In genomic region chr12:8313773-8314172, GRCm38 (mm10) we compare ENCODE assay signal across 8 mouse cellular contexts. TPM values are rescaled to one million over a fixed set of nuclear protein-coding genes. Genes with fewer than 3 reads are reported as not detected.
DNase-seq lines count a peak whose midpoint lies in the region; ATAC-seq and TF ChIP-seq lines count a peak whose summit lies in the region.

No protein-coding gene starts in this region.

- WGBS in liver, adult 2 months: 22% methylated on average over 12 of the region's 12 CpGs
- 17% methylated on average over 12 of the region's 12 CpGs for WGBS in intestine, embryonic 14.5 days

- no peaks in the 10 kb centered on the region for H3K27me3 ChIP-seq in liver, adult 2 months (ENCODE audit: control insufficient read depth, insufficient read depth, low read length)
- H3K27me3 ChIP-seq in intestine, embryonic 14.5 days (replicated peaks; ENCODE audit: control insufficient read depth, insufficient read depth, low read length): peaks cover 12% of the 10 kb centered on the region

- no peak for TF ChIP-seq CTCF in liver, adult 2 months (IDR thresholded peaks at IDR 0.05; ENCODE audit: low read depth, low read length)
- TF ChIP-seq CTCF in cortical plate, adult 2 months (IDR thresholded peaks at IDR 0.05; ENCODE audit: extremely low read depth, insufficient read depth, low read length): no peak

- peak overlapping the region; percentile 85 for H3K9ac ChIP-seq in liver, adult 2 months (ENCODE audit: low read depth, low read length)
- H3K9ac ChIP-seq in intestine, embryonic 14.5 days (ENCODE audit: low read length): peak overlapping the region; percentile 57

- DNase-seq in liver, adult 2 months (ENCODE audit: extremely low read depth, low read depth, low spot score): no peak
- DNase-seq in liver: no peak
- no peak for DNase-seq in intestine, embryonic 14.5 days (ENCODE audit: low spot score)
- DNase-seq in natural killer cell, adult 2 months (ENCODE audit: low spot score in 2 of 2): peak; percentile 12 to 26
- DNase-seq in right cerebral cortex, postnatal 4 days: no peak
- no peak for DNase-seq in adrenal gland, postnatal 25 days
- DNase-seq in cerebellum, postnatal 25 days: no peak

- TF ChIP-seq POLR2A in liver, adult 2 months (IDR thresholded peaks at IDR 0.05; ENCODE audit: extremely low read depth, insufficient read depth, low read length): no peak
- TF ChIP-seq POLR2A in cortical plate, adult 2 months (IDR thresholded peaks at IDR 0.05; ENCODE audit: extremely low read depth, insufficient read depth, low read length): no peak

- no peak overlapping the region for H3K27ac ChIP-seq in liver, adult 2 months (replicated peaks; ENCODE audit: insufficient read depth, low read depth, low read length)
- H3K27ac ChIP-seq in cortical plate, adult 2 months (ENCODE audit: insufficient read depth, low read length): no peak overlapping the region
- no peak overlapping the region for H3K27ac ChIP-seq in intestine, embryonic 14.5 days (ENCODE audit: low read depth)

- peak overlapping the region; percentile 86 for H3K4me2 ChIP-seq in intestine, embryonic 14.5 days (ENCODE audit: low read length)

- ATAC-seq in intestine, embryonic 14.5 days (replicated peaks; ENCODE audit: low FRiP score, low TSS enrichment, low read depth): peak; percentile 34

- no peaks in the 10 kb centered on the region for H3K36me3 ChIP-seq in liver, adult 2 months (ENCODE audit: control insufficient read depth, insufficient read depth, low read length)
- peaks cover 12% of the 10 kb centered on the region; the same call in 1 of the 2 replicates for H3K36me3 ChIP-seq in intestine, embryonic 14.5 days (ENCODE audit: control insufficient read depth, insufficient read depth, low read length)

- H3K4me3 ChIP-seq in liver, adult 2 months (ENCODE audit: insufficient read depth, low read depth, low read length): peak overlapping the region; percentile 90
- H3K4me3 ChIP-seq in cortical plate, adult 2 months (ENCODE audit: insufficient read depth, low read length): peak overlapping the region; percentile 95
- H3K4me3 ChIP-seq in intestine, embryonic 14.5 days (ENCODE audit: low read depth, low read length): peak overlapping the region; percentile 61

- no peaks in the 10 kb centered on the region for H3K79me2 ChIP-seq in liver, adult 2 months (ENCODE audit: control insufficient read depth, insufficient read depth, low read length)

- peaks cover 2% of the 10 kb centered on the region; the same call in 1 of the 2 replicates for H3K4me1 ChIP-seq in liver, adult 2 months (ENCODE audit: control insufficient read depth, insufficient read depth, low read length)
- peaks cover 6% of the 10 kb centered on the region for H3K4me1 ChIP-seq in cortical plate, adult 2 months (ENCODE audit: control insufficient read depth, insufficient read depth, low read length)
- H3K4me1 ChIP-seq in intestine, embryonic 14.5 days (replicated peaks; ENCODE audit: control insufficient read depth, insufficient read depth, low read length): peaks cover 5% of the 10 kb centered on the region; the same call in 1 of the 2 replicates

- no peaks in the 10 kb centered on the region for H3K9me3 ChIP-seq in intestine, embryonic 14.5 days (ENCODE audit: control insufficient read depth, low read length)

RNA-seq across cellular contexts. Expression of gene Hs1bp3, which starts 0.5 kb away (rescaled TPM):
- total RNA-seq in liver, adult 2 months (2014; rRNA removed): 3.0 and 5.2 TPM in 2 replicates
- polyA plus RNA-seq in liver, adult 2 months (2012; rRNA removed): 13.5 and 16.6 TPM in 2 replicates
- 15.4 and 15.7 TPM in 2 replicates for polyA plus RNA-seq in cortical plate, adult 2 months (2012; rRNA removed)
- 15.4 and 15.7 TPM in 2 replicates for polyA plus RNA-seq in intestine, embryonic 14.5 days (2014; fragmentation: Nextera tagmentation; extraction: Ambion mirVana)
- total RNA-seq in adrenal gland, postnatal 25 days (2021): 13.6 and 22.3 TPM in 2 replicates

RNA-seq across cellular contexts. Expression of gene Gdf7, which starts 12.0 kb away (rescaled TPM):
- not detected in 2 replicates for total RNA-seq in liver, adult 2 months (2014; rRNA removed)
- not detected in 2 replicates for polyA plus RNA-seq in liver, adult 2 months (2012; rRNA removed)
- 0.06 and 0.23 TPM in 2 replicates for polyA plus RNA-seq in cortical plate, adult 2 months (2012; rRNA removed)
- not detected in 2 replicates for polyA plus RNA-seq in intestine, embryonic 14.5 days (2014; fragmentation: Nextera tagmentation; extraction: Ambion mirVana)
- not detected in 2 replicates for total RNA-seq in adrenal gland, postnatal 25 days (2021)

Comparison
In these comparisons a context has a peak if more than half of its experiments do, and no peak if none do; other contexts are left out.
1. DNase-seq: peak in natural killer cell, adult 2 months (2 of 2); none in liver, adult 2 months (single experiment), liver (single experiment), intestine, embryonic 14.5 days (single experiment), right cerebral cortex, postnatal 4 days (single experiment), adrenal gland, postnatal 25 days (single experiment) and cerebellum, postnatal 25 days (0 of 2).
2. Peak in every context shown above with its lines, with median percentiles within 50 percentile points of each other: H3K4me3 ChIP-seq.